Mouse (Mus musculus) brain, embryonic 14.5 days (tissue): ENCODE results near the gene Olfr1466. TPM values are rescaled to one million over a fixed set of nuclear protein-coding genes. Genes with fewer than 3 reads are reported as not detected.

Source experiments
- DNase-seq: peaks from one replicate; pipeline ENCODE4 v3.0.0-alpha.2; 2011; ENCODE audit warnings: low read depth
- CTCF ChIP-seq: fragments of 200-500 bp; IDR thresholded peaks from 2 replicates; pipeline ENCODE4 v1.5.1; 2012; ENCODE audit warnings: inconsistent platforms, mild to moderate bottlenecking, moderate library complexity, borderline replicate concordance; ENCODE audit not compliant: insufficient read depth, insufficient read length; ENCODE audit errors: extremely low read depth
- POLR2A ChIP-seq: fragments of 200-500 bp; IDR thresholded peaks from 2 replicates; pipeline ENCODE4 v1.6.1; 2012; ENCODE audit warnings: mild to moderate bottlenecking, inconsistent platforms, borderline replicate concordance; ENCODE audit not compliant: poor library complexity, insufficient read depth, insufficient read length, severe bottlenecking; ENCODE audit errors: extremely low read depth
- polyA plus RNA-seq: library from polyadenylated mRNA; depleted of rRNA; stranded (reverse); fragments of >200 nt; gene quantifications from 2 replicates; pipeline ENCODE4 v1.2.3, GENCODE M21; 2012; rRNA removed

The Olfr1466 gene
- polyA plus RNA-seq, result not detected in 2 replicates

- DNase-seq, result no peak
- TF ChIP-seq POLR2A, result no peak
- no peak for TF ChIP-seq CTCF
Measured at GRCm38 (mm10) chr19:13338562-13338961, at the start of gene Olfr1466. Olfr1466 (plus strand) TSS chr19:13338862.

- TF ChIP-seq POLR2A, result no peak
- no peak for TF ChIP-seq CTCF
- no peak for DNase-seq
Measured at GRCm38 (mm10) chr19:13315441-13315840, 23.2 kb upstream of the Olfr1466 start, which contains the start of gene Olfr1465. Olfr1465 (minus strand) TSS chr19:13315541.

GRCm38 (mm10) chr19:13361936-13362335, 23.3 kb downstream of the Olfr1466 start, which contains the start of gene Olfr1467:
Olfr1467 (plus strand) TSS chr19:13362236.
- no peak for DNase-seq
- TF ChIP-seq CTCF (no peak), POLR2A (no peak)

Other genes with a start within 250 kb of the Olfr1466 start
- gene Olfr1457, start 241.0 kb upstream of the Olfr1466 start, polyA plus RNA-seq, result not detected in 2 replicates
- not detected in 2 replicates for gene Olfr1458, start 232.1 kb upstream of the Olfr1466 start, polyA plus RNA-seq
- gene Olfr1459, start 189.3 kb upstream of the Olfr1466 start, polyA plus RNA-seq, result not detected in 2 replicates
- not detected in 2 replicates for gene Olfr1461, start 175.9 kb upstream of the Olfr1466 start, polyA plus RNA-seq
- not detected in 2 replicates for gene Olfr1462, start 153.1 kb upstream of the Olfr1466 start, polyA plus RNA-seq
- gene Olfr1463, start 107.5 kb upstream of the Olfr1466 start, polyA plus RNA-seq, result not detected in 2 replicates
- not detected in 2 replicates for gene Olfr1465, start 23.3 kb upstream of the Olfr1466 start, polyA plus RNA-seq
- gene Olfr1467, start 23.4 kb downstream of the Olfr1466 start, polyA plus RNA-seq, result not detected in 2 replicates
- not detected in 2 replicates for gene Olfr1469, start 69.0 kb downstream of the Olfr1466 start, polyA plus RNA-seq
- not detected in 2 replicates for gene Olfr1471, start 104.5 kb downstream of the Olfr1466 start, polyA plus RNA-seq
- not detected in 2 replicates for gene Olfr1472, start 117.2 kb downstream of the Olfr1466 start, polyA plus RNA-seq
- gene Olfr1474, start 130.7 kb downstream of the Olfr1466 start, polyA plus RNA-seq, result not detected in 2 replicates
- not detected in 2 replicates for gene Olfr1475, start 141.3 kb downstream of the Olfr1466 start, polyA plus RNA-seq
- gene Olfr1477, start 161.7 kb downstream of the Olfr1466 start, polyA plus RNA-seq, result not detected in 2 replicates
- gene Olfr1480, start 189.1 kb downstream of the Olfr1466 start, polyA plus RNA-seq, result not detected in 2 replicates
- gene Olfr1484, start 244.6 kb downstream of the Olfr1466 start, polyA plus RNA-seq, result not detected in 2 replicates